Mouse (Mus musculus): ENCODE data around the gene Sec22b. TPM values are rescaled to one million over a fixed set of nuclear protein-coding genes. Genes with fewer than 3 reads are reported as not detected.

The Sec22b gene
- polyA plus RNA-seq, 1 experiment from 2014 or later, result 106 TPM

DNA sequence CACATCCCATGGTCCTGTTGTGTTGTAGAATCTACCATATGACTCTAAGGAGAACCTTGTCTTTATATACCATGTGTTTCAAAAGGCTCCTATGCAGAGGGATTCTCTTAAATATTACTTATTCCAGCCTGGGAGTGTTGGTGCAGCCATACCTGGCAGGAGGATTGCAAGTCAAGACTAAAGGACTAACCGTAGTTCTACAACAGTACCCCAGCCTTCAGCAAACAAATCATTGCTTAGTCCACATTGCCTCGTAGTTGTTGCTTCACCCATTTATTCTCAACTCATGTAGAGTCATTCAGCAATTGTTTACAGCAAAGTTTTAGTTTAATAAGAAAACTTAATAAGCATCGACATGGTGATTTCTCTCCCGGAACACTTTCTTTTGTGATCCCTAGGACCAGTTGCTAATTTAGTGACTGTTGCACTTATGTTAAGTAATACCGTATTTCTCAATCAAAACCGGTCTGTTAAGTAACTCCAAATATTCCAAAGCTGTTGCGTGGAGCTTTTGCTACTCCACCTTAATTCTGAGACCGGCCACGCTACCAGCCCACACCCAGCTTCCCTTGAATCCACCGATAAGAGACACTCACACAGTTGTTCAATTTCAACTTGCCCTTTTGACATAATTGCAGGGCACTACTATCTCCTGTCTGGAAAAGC lies 18.0 kb downstream of the Sec22b start:
- H3K36me3 ChIP-seq, result peaks cover 28% of the 10 kb centered on the region
- H3K27me3 ChIP-seq (replicated peaks), result no peaks in the 10 kb centered on the region
- no peaks in the 10 kb centered on the region for H3K4me1 ChIP-seq
- H3K27ac ChIP-seq, result no peak overlapping the region
- H3K9ac ChIP-seq, result no peak overlapping the region
- no peak overlapping the region for H3K4me2 ChIP-seq (replicated peaks)
- ATAC-seq (ENCODE audit: low FRiP score, low read depth), result no peak
- 95% methylated on average over 10 of the region's 10 CpGs for WGBS
- H3K9me3 ChIP-seq, result no peaks in the 10 kb centered on the region
- H3K4me3 ChIP-seq, result no peak overlapping the region

DNA sequence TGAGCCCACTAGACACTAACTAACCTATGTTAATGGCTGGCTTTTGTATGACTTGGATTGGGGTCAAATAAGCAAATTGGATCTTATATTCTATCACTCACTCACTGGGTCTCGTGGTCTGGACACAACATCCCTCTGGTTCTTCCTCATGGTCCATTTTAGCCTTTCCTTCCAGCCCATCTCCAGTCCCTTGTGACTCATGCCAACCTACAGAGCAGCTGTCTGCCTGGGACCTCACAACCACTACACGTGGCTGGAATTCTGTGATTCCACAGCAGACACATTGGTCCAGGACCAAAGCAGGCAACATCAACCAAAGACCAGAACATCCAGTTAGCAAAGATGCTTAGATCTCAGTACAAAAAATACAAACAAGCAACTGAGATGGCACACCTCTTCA lies 24.3 kb downstream of the Sec22b start:
- no peak for ATAC-seq (ENCODE audit: low FRiP score, low read depth)
- Histone ChIP-seq H3K9ac (no peak overlapping the region), H3K9me3 (no peaks in the 10 kb centered on the region), H3K4me2 (replicated peaks) (no peak overlapping the region), H3K27me3 (replicated peaks) (no peaks in the 10 kb centered on the region), H3K4me3 (no peak overlapping the region), H3K4me1 (no peaks in the 10 kb centered on the region), H3K36me3 (peaks cover 17% of the 10 kb centered on the region), H3K27ac (no peak overlapping the region)
- 95% methylated on average over 2 of the region's 2 CpGs for WGBS

DNA sequence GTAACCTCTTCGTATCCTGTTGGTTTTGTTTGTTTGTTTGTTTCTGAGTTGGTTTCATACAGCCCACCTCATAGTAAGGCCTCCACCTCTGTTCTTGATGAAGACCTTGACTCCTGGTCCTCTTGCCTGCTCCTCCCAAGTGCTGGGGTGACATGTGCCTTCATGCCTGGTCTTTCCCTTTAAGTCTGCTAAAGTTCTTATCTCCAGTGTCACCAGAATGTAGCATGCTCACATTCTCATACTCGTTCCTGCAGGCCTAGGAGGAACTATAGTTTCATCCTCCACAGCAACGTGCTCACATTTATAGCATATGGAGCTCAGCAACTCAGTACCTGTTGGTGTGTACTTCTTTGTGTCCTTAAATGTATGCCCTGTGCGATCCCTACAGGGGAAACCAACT lies 26.3 kb downstream of the Sec22b start:
- Histone ChIP-seq H3K4me3 (no peak overlapping the region), H3K27ac (no peak overlapping the region), H3K4me1 (peaks cover 5% of the 10 kb centered on the region; the same call in 1 of the 2 replicates), H3K36me3 (peaks cover 5% of the 10 kb centered on the region), H3K27me3 (replicated peaks) (no peaks in the 10 kb centered on the region), H3K9ac (no peak overlapping the region), H3K9me3 (no peaks in the 10 kb centered on the region), H3K4me2 (replicated peaks) (no peak overlapping the region)
- 86% methylated on average over 4 of the region's 4 CpGs for WGBS
- no peak for ATAC-seq (ENCODE audit: low FRiP score, low read depth)

- Histone ChIP-seq H3K4me2 (replicated peaks) (no peak overlapping the region), H3K9ac (no peak overlapping the region), H3K9me3 (no peaks in the 10 kb centered on the region), H3K27me3 (replicated peaks) (no peaks in the 10 kb centered on the region), H3K27ac (no peak overlapping the region), H3K4me1 (peaks cover 8% of the 10 kb centered on the region), H3K36me3 (no peaks in the 10 kb centered on the region), H3K4me3 (no peak overlapping the region)
- peak; percentile 39 for ATAC-seq (ENCODE audit: low FRiP score, low read depth)
- 62% methylated on average over 9 of the region's 9 CpGs for WGBS
These were observed 28.2 kb downstream of the Sec22b start for GRCm38 (mm10) chr3:97928968-97929858.

DNA sequence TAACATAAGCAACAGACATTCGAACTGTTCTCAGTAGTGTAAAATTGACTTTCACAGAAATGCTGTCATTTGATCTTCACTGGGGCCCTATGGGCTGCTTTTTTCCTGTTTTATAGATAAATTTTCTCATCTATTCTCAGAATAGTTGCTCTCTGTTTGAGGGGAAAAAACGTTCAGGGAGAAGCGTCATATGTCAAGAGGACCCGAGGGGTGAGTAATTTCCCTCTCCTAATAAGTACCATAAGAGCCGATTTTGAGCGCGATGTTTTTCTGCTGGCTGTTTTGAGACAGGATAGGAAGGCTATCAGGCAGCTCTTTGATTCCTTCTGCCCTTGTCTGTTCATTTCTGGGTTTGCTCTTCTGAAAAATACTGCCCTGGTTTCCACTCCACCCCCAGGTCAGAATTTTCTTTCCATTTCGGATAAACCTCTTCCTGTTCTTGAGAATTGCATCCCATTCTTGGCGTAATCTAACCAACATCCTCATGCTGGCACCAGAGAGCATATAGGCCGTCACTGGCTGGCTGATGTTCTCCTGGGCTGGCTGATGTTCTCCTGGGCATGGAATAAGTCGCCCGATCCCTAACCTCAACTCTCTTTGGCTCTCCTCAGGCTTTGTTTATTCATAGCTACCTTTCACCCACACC lies 29.3 kb downstream of the Sec22b start:
- Histone ChIP-seq H3K4me3 (no peak overlapping the region), H3K9me3 (no peaks in the 10 kb centered on the region), H3K9ac (no peak overlapping the region), H3K4me2 (replicated peaks) (no peak overlapping the region), H3K27ac (no peak overlapping the region), H3K4me1 (peaks cover 8% of the 10 kb centered on the region), H3K27me3 (replicated peaks) (no peaks in the 10 kb centered on the region), H3K36me3 (no peaks in the 10 kb centered on the region)
- ATAC-seq (ENCODE audit: low FRiP score, low read depth), result no peak
- 69% methylated on average over 12 of the region's 12 CpGs for WGBS

- WGBS, result 81% methylated on average over 8 of the region's 8 CpGs
- Histone ChIP-seq H3K4me3 (no peak overlapping the region), H3K9ac (no peak overlapping the region), H3K9me3 (no peaks in the 10 kb centered on the region), H3K4me2 (replicated peaks) (no peak overlapping the region), H3K36me3 (no peaks in the 10 kb centered on the region), H3K27ac (no peak overlapping the region), H3K27me3 (replicated peaks) (no peaks in the 10 kb centered on the region), H3K4me1 (peaks cover 8% of the 10 kb centered on the region)
- ATAC-seq (ENCODE audit: low FRiP score, low read depth), result no peak
These were observed 29.8 kb downstream of the Sec22b start for GRCm38 (mm10) chr3:97930787-97931158.

DNA sequence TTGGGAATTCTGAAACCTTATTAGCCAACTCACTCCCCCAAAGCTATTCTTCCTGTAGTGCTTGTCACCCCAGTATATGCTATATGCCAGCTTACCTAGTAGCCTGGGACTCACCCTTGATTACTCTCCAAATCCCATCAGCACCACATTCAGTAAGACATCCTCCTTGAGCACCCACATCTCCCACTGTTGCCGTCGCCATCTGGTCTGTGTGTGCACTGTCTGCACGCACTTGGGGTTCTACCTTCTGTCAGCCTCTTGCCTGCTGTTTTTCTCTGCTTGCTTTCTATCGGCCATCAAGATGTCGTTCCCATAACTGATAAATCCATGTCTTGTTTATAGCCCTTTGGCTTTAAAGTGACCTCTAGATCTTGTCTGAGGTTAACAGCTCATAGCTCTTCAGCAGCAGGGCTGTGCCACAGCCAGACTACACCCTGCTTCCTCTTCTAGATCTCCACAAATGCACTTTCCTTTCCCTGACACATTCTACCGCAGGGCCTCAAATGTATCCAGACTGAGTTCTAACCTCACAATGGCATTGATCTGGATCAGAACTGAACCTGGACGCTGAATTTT lies 30.4 kb downstream of the Sec22b start:
- no peak overlapping the region for H3K9ac ChIP-seq
- WGBS, result 73% methylated on average over 7 of the region's 7 CpGs

DNA sequence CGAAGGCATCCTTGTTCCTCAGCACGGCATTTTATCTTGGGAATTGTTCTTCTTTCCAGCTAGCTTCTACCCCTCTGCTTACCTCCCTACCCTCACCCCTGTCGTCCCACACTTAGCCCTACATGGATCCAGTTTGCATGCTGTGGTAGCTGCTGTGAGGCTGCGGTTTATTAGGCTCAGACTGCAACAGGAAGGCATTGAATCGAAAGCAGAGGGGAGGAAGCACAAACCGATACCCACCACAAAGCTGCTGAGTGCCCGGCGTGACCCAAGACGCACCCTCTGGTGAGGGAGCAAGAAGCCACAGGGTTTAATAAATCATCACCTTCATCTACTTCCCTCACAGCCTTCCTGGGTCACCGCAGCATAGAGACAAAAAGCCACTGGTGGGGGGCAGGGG lies 31.1 kb downstream of the Sec22b start:
- WGBS, result 6% methylated on average over 10 of the region's 10 CpGs
- Histone ChIP-seq H3K4me3 (no peak overlapping the region), H3K9me3 (no peaks in the 10 kb centered on the region), H3K27me3 (replicated peaks) (no peaks in the 10 kb centered on the region), H3K4me2 (replicated peaks) (peak overlapping the region; percentile 30), H3K9ac (no peak overlapping the region), H3K4me1 (peaks cover 12% of the 10 kb centered on the region), H3K27ac (no peak overlapping the region), H3K36me3 (no peaks in the 10 kb centered on the region)
- no peak for ATAC-seq (ENCODE audit: low FRiP score, low read depth)

More for the DNA sequence above, 30.4 kb downstream of the Sec22b start:
- Histone ChIP-seq H3K27me3 (replicated peaks) (no peaks in the 10 kb centered on the region), H3K9me3 (no peaks in the 10 kb centered on the region), H3K4me2 (replicated peaks) (no peak overlapping the region), H3K27ac (no peak overlapping the region), H3K4me3 (no peak overlapping the region), H3K36me3 (no peaks in the 10 kb centered on the region), H3K4me1 (peaks cover 8% of the 10 kb centered on the region)
- no peak for ATAC-seq (ENCODE audit: low FRiP score, low read depth)

DNA sequence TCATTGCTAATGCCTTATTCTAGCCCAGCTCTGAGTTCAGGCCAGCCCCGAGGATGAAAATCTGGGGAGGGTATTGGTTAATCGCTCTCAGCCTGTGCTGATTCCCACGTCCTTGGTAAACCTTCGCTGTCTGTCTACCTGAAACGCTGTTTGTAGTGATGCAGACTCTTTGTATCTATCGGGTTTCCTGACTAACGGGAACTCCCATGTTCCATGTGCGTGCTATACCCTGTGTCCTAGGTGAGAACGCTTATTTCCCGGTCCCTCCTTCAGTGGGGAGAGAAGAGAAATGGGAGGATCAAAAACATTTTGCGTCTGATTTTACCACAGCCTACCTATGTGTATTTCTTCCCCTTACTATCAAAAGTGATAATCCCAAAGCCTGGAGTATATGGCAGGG lies 31.8 kb downstream of the Sec22b start:
- no peak for ATAC-seq (ENCODE audit: low FRiP score, low read depth)
- Histone ChIP-seq H3K27ac (no peak overlapping the region), H3K36me3 (no peaks in the 10 kb centered on the region), H3K4me1 (peaks cover 19% of the 10 kb centered on the region), H3K9me3 (no peaks in the 10 kb centered on the region), H3K27me3 (replicated peaks) (no peaks in the 10 kb centered on the region), H3K9ac (no peak overlapping the region), H3K4me3 (no peak overlapping the region), H3K4me2 (replicated peaks) (no peak overlapping the region)
- WGBS, result 45% methylated on average over 11 of the region's 11 CpGs

GRCm38 (mm10) chr3:97933251-97933650 lies 32.3 kb downstream of the Sec22b start:
- no peak for ATAC-seq (ENCODE audit: low FRiP score, low read depth)
- Histone ChIP-seq H3K27ac (no peak overlapping the region), H3K36me3 (no peaks in the 10 kb centered on the region), H3K4me3 (no peak overlapping the region), H3K9ac (0 out of 2 replicates have a peak overlapping the region, but pooled peaks have one; percentile 13), H3K27me3 (replicated peaks) (no peaks in the 10 kb centered on the region), H3K9me3 (no peaks in the 10 kb centered on the region), H3K4me1 (peaks cover 21% of the 10 kb centered on the region), H3K4me2 (replicated peaks) (no peak overlapping the region)
- WGBS, result 42% methylated on average over 6 of the region's 6 CpGs

DNA sequence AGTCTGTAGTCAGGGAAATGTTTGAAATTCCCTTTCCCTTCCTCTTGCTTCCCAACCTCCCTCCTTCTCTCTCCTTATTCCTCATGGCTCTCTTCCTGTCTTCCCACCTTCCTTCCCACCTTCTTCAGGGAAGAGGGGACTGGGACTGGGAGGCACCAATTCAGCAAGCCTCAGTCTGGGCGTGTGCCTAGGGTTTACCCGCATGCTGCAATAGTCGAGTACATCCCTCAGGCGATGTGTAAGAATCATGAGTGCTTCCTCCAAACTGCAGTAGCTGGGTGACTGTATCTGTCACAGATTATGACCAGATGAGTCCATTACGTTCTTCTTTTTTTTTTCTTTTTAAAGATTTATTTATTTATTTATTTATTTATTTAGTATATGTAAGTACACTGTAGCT lies 32.8 kb downstream of the Sec22b start:
- H3K4me1 ChIP-seq, result peaks cover 23% of the 10 kb centered on the region
- 88% methylated on average over 5 of the region's 5 CpGs for WGBS

More for the DNA sequence above, 32.8 kb downstream of the Sec22b start:
- H3K9me3 ChIP-seq, result no peaks in the 10 kb centered on the region
- H3K27me3 ChIP-seq (replicated peaks), result no peaks in the 10 kb centered on the region
- no peak overlapping the region for H3K4me2 ChIP-seq (replicated peaks)
- no peak for ATAC-seq (ENCODE audit: low FRiP score, low read depth)
- no peak overlapping the region for H3K27ac ChIP-seq
- H3K4me3 ChIP-seq, result no peak overlapping the region
- H3K36me3 ChIP-seq, result no peaks in the 10 kb centered on the region
- no peak overlapping the region for H3K9ac ChIP-seq

All from neural tube, embryonic 12.5 days (tissue).